Mouse (Mus musculus) erythroblast, embryonic 14.5 days (primary cell): ENCODE results near the gene Slc4a3. TPM values are rescaled to one million over a fixed set of nuclear protein-coding genes. Genes with fewer than 3 reads are reported as not detected.

Experiments
- H3K27me3 ChIP-seq: 2 replicates; pipeline ENCODE4 v1.6.1; 2012; ENCODE audit warnings: inconsistent platforms; ENCODE audit not compliant: control insufficient read depth
- H3K36me3 ChIP-seq: 2 replicates; pipeline ENCODE4 v1.6.1; 2012; ENCODE audit warnings: mild to moderate bottlenecking, inconsistent platforms; ENCODE audit not compliant: control insufficient read depth
- H3K4me1 ChIP-seq: 2 replicates; pipeline ENCODE4 v1.6.1; 2012; ENCODE audit warnings: inconsistent platforms; ENCODE audit not compliant: control insufficient read depth
- H3K4me3 ChIP-seq: replicated peaks from 2 replicates; pipeline ENCODE3; 2012; ENCODE audit warnings: moderate library complexity, mild to moderate bottlenecking, inconsistent platforms
- H3K9me3 ChIP-seq: 2 replicates; pipeline ENCODE4 v1.6.1; 2012; ENCODE audit warnings: low read length, inconsistent platforms, mixed read lengths; ENCODE audit not compliant: control insufficient read depth
- GATA1 ChIP-seq: IDR thresholded peaks from 2 replicates; pipeline ENCODE4 v1.6.1; 2012; ENCODE audit warnings: low read length, inconsistent platforms, mixed read lengths
- TAL1 ChIP-seq: IDR thresholded peaks from 3 replicates; pipeline ENCODE4 v1.6.1; 2012; ENCODE audit warnings: low read length, inconsistent platforms, mixed read lengths
- polyA plus RNA-seq: library from polyadenylated mRNA; stranded (reverse); fragments of >175 nt; gene quantifications from 2 replicates; pipeline ENCODE4 v1.2.3, GENCODE M21; 2012

The Slc4a3 gene
- polyA plus RNA-seq, 1 experiment, result not detected

DNA sequence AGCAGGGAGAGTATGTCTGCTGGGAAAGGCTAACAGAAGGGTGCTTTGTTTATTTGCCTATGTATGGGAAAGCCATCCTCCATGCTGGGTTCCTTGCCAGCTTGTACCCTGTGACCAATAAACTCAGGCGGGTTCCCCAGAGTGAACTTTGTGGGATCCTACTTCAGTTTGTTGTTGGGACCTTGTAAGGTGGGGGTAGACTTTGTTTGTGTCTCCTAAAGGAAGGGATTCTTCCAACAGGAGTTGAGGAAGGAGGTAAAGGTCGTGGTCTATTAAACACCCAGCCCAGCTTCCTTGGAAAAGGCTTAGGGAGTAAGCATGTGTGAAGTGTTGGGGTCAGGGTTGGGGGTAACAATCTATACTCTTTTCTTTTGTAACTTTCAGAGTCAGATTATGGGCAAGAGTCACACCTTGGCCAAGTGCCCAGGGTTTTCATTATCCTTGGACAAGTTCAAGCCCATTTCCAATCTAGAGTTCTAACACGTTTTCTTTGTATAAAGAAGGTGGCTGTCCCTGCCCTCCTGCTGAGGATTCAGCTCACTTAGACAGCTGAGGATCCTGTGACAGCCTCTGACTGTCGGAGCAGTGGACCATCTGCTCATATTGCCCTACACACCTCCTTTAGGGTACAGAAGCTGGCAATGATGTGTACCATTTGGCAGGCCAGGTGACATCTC lies 15.3 kb downstream of the Slc4a3 start:
- H3K27me3 ChIP-seq, result no peaks in the 10 kb centered on the region; the same call in 1 of the 2 replicates
- no peak overlapping the region for H3K4me3 ChIP-seq

DNA sequence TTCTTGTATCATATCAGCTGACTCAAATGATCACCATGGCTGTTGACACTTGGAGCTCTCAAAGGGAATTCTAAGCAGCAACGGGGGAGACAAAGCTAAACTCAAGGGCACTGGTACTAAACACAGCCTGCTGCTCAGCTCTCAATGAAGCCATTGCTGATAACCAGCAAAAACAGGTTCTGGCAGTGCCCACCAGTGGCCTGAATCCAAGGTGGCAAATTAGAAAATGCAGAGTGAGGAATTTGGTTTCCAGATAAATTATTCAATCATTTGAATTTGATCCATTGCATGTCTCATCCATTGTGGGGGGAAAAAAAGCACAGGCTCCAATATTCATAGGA lies 15.8 kb downstream of the Slc4a3 start:
- Histone ChIP-seq H3K9me3 (no peaks in the 10 kb centered on the region), H3K27me3 (no peaks in the 10 kb centered on the region; the same call in 1 of the 2 replicates), H3K36me3 (no peaks in the 10 kb centered on the region), H3K4me1 (no peaks in the 10 kb centered on the region), H3K4me3 (no peak overlapping the region)
- TF ChIP-seq TAL1 (no peak), GATA1 (no peak)

More for the DNA sequence above, 15.3 kb downstream of the Slc4a3 start:
- no peak for TF ChIP-seq TAL1
- no peak for TF ChIP-seq GATA1
- no peaks in the 10 kb centered on the region for H3K4me1 ChIP-seq
- H3K9me3 ChIP-seq, result no peaks in the 10 kb centered on the region
- no peaks in the 10 kb centered on the region for H3K36me3 ChIP-seq

DNA sequence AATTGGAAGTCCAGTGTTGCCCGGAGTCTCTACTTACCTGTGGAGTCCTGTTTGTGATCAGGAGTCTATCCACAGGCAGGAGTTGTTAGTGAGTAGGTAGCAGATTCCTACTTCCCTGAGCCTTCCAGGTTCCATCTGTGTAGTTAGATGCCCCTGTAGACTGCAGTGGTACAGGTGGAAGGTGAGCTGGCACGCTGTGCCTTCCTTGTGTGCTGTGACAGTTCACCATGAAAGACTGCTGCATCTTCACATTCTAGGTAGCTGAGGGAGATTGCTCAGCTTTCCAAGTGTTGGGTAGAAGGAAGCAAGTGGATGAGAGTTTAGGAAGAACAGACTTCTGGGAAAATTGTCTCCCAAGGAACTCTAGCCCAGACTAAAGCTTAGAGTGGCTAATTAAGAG lies 18.0 kb downstream of the Slc4a3 start:
- H3K9me3 ChIP-seq, result no peaks in the 10 kb centered on the region
- no peak for TF ChIP-seq GATA1
- TF ChIP-seq TAL1, result no peak
- no peak overlapping the region for H3K4me3 ChIP-seq
- no peaks in the 10 kb centered on the region for H3K36me3 ChIP-seq
- H3K27me3 ChIP-seq, result no peaks in the 10 kb centered on the region; the same call in 1 of the 2 replicates
- no peaks in the 10 kb centered on the region for H3K4me1 ChIP-seq

DNA sequence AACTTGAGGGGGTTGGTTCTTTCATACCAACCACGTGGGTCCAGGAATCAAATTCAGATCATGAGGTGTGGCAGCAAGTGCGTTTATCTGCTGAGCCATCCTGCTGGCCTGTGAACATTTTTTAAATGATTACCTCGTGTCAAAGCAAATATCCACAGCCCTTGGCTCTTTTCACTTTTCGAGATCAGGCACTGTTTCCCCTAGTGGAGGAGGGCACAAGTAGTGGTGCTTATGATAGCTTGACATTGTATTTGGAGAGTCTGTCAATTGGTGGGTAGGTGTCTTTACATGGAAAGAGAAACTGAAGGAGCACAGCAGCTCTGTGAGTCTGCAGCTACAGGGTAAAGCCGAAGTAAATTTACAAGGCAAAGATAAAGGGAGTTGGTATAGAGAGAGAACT lies 18.9 kb downstream of the Slc4a3 start:
- Histone ChIP-seq H3K36me3 (no peaks in the 10 kb centered on the region), H3K27me3 (no peaks in the 10 kb centered on the region; the same call in 1 of the 2 replicates)
- TF ChIP-seq TAL1 (no peak), GATA1 (no peak)

GRCm38 (mm10) chr1:75565616-75566015 lies 19.6 kb downstream of the Slc4a3 start:
- H3K4me3 ChIP-seq, result no peak overlapping the region
- no peaks in the 10 kb centered on the region; the same call in 1 of the 2 replicates for H3K27me3 ChIP-seq
- TF ChIP-seq TAL1 (no peak), GATA1 (no peak)
- H3K4me1 ChIP-seq, result no peaks in the 10 kb centered on the region
- no peaks in the 10 kb centered on the region for H3K36me3 ChIP-seq
- H3K9me3 ChIP-seq, result no peaks in the 10 kb centered on the region

More for the DNA sequence above, 18.9 kb downstream of the Slc4a3 start:
- H3K4me1 ChIP-seq, result no peaks in the 10 kb centered on the region
- no peaks in the 10 kb centered on the region for H3K9me3 ChIP-seq
- H3K4me3 ChIP-seq, result no peak overlapping the region

GRCm38 (mm10) chr1:75570403-75570802 lies 24.3 kb downstream of the Slc4a3 start:
- no peaks in the 10 kb centered on the region for H3K36me3 ChIP-seq
- H3K4me1 ChIP-seq, result no peaks in the 10 kb centered on the region
- H3K4me3 ChIP-seq, result no peak overlapping the region
- no peaks in the 10 kb centered on the region for H3K27me3 ChIP-seq
- no peaks in the 10 kb centered on the region for H3K9me3 ChIP-seq
- TF ChIP-seq TAL1 (no peak), GATA1 (no peak)

- Histone ChIP-seq H3K4me3 (no peak overlapping the region), H3K36me3 (no peaks in the 10 kb centered on the region), H3K4me1 (no peaks in the 10 kb centered on the region), H3K9me3 (no peaks in the 10 kb centered on the region), H3K27me3 (no peaks in the 10 kb centered on the region)
- no peak for TF ChIP-seq TAL1
- no peak for TF ChIP-seq GATA1
Observed at GRCm38 (mm10) chr1:75572776-75573175, 26.7 kb downstream of the Slc4a3 start.

DNA sequence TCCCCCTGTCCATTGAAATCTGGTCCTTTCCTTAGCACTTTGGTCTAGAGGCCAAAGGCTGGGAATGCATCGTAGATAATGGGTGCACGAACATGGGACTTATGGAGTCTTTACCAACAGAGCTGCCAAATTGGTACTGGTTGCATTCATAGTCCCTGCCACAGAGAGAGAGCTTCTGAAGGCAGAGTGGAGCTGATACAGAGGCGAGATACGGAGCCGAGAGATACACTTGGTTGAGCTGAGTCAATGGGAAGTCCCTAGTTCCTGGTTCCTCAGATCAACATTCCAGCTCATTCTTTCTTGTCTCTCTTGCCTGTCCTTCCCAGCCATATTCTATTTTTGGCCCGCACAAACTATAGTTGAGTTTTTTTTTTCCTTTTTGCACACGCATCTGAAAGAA lies 27.6 kb downstream of the Slc4a3 start:
- no peaks in the 10 kb centered on the region for H3K4me1 ChIP-seq
- TF ChIP-seq GATA1, result no peak
- TF ChIP-seq TAL1, result no peak
- H3K4me3 ChIP-seq, result no peak overlapping the region
- no peaks in the 10 kb centered on the region for H3K27me3 ChIP-seq
- no peaks in the 10 kb centered on the region for H3K36me3 ChIP-seq
- H3K9me3 ChIP-seq, result no peaks in the 10 kb centered on the region

- no peak overlapping the region for H3K4me3 ChIP-seq
- no peaks in the 10 kb centered on the region for H3K36me3 ChIP-seq
- TF ChIP-seq GATA1 (no peak), TAL1 (no peak)
Observed at GRCm38 (mm10) chr1:75574476-75575310, 28.6 kb downstream of the Slc4a3 start.

More at GRCm38 (mm10) chr1:75574476-75575310, 28.6 kb downstream of the Slc4a3 start:
- H3K27me3 ChIP-seq, result no peaks in the 10 kb centered on the region
- H3K9me3 ChIP-seq, result no peaks in the 10 kb centered on the region
- no peaks in the 10 kb centered on the region for H3K4me1 ChIP-seq
